Mouse (Mus musculus) CH12.LX (cell line): ENCODE results near the gene Gm2a. TPM values are rescaled to one million over a fixed set of nuclear protein-coding genes. Genes with fewer than 3 reads are reported as not detected.

Experiments
- DNase-seq: peaks from one replicate; pipeline ENCODE4 v3.0.0-alpha.2; 2013; ENCODE audit errors: extremely low read depth
- H3K27ac ChIP-seq: 2 replicates; pipeline ENCODE4 v1.5.1; 2012; ENCODE audit warnings: low read depth, mild to moderate bottlenecking, control low read depth, moderate library complexity; ENCODE audit not compliant: insufficient read depth
- H3K27me3 ChIP-seq: replicated peaks from 2 replicates; pipeline ENCODE3; 2012; ENCODE audit warnings: inconsistent platforms
- H3K36me3 ChIP-seq, 2 experiments: replicated peaks in 1 of 2; 2 replicates each; pipeline versions ENCODE3 to v1.6.1; 2012; ENCODE audit warnings: inconsistent platforms in 1 of 2, low read length in 1 of 2, mild to moderate bottlenecking in 1 of 2, mixed read lengths in 1 of 2, moderate library complexity in 1 of 2; ENCODE audit not compliant: control insufficient read depth in 1 of 2, insufficient read depth in 1 of 2
- H3K4me1 ChIP-seq, 2 experiments: 2 replicates each; pipeline ENCODE4 v1.6.1; 2012; ENCODE audit warnings: inconsistent platforms in 1 of 2, moderate library complexity in 1 of 2; ENCODE audit not compliant: insufficient read depth in 2 of 2, control insufficient read depth in 1 of 2
- H3K4me2 ChIP-seq: 2 replicates; pipeline ENCODE4 v1.6.1; 2012; ENCODE audit warnings: low read depth, mild to moderate bottlenecking, control low read depth; ENCODE audit not compliant: poor library complexity, insufficient read depth, severe bottlenecking
- H3K4me3 ChIP-seq, 3 experiments: fragments of 150-350 bp in 1 of 3; sonication (generic) in 1 of 3; replicated peaks in 1 of 3; 2 replicates each; pipeline versions ENCODE3 to v1.5.1; 2011 to 2012; ENCODE audit warnings: low read depth in 2 of 3, low read length in 2 of 3, mild to moderate bottlenecking in 2 of 3, moderate library complexity in 2 of 3, control low read depth in 1 of 3, improper control_type of control experiment in 1 of 3, inconsistent platforms in 1 of 3, mixed read lengths in 1 of 3; ENCODE audit not compliant: poor library complexity in 1 of 3
- H3K79me2 ChIP-seq: replicated peaks from 2 replicates; pipeline ENCODE4 v1.6.1; 2012; ENCODE audit warnings: mild to moderate bottlenecking, moderate library complexity; ENCODE audit not compliant: control insufficient read depth, poor library complexity, insufficient read depth, severe bottlenecking; ENCODE audit errors: extremely low read depth
- H3K9ac ChIP-seq: 2 replicates; pipeline ENCODE4 v1.6.1; 2012; ENCODE audit warnings: low read depth, mild to moderate bottlenecking, control low read depth, moderate library complexity; ENCODE audit not compliant: insufficient read depth
- H3K9me3 ChIP-seq: replicated peaks from 2 replicates; pipeline ENCODE3; 2012; ENCODE audit warnings: low read length, inconsistent platforms, mixed read lengths
- BHLHE40 ChIP-seq: IDR thresholded peaks from 2 replicates; pipeline ENCODE4 v1.6.1; 2011; ENCODE audit warnings: mild to moderate bottlenecking, low read depth, low read length, improper control_type of control experiment
- CHD1 ChIP-seq: IDR thresholded peaks from 2 replicates; pipeline ENCODE4 v1.6.1; 2012; ENCODE audit warnings: low read depth, low read length, improper control_type of control experiment, inconsistent platforms
- CHD2 ChIP-seq: IDR thresholded peaks from 2 replicates; pipeline ENCODE4 v1.6.1; 2011; ENCODE audit warnings: low read length, improper control_type of control experiment
- E2F4 ChIP-seq: IDR thresholded peaks from 2 replicates; pipeline ENCODE4 v1.6.1; 2011; ENCODE audit warnings: low read depth, low read length, improper control_type of control experiment; ENCODE audit not compliant: insufficient replicate concordance
- ELF1 ChIP-seq: IDR thresholded peaks from 2 replicates; pipeline ENCODE4 v1.6.1; 2014; ENCODE audit warnings: low read depth, mild to moderate bottlenecking, inconsistent platforms, low read length, improper control_type of control experiment
- EP300 ChIP-seq: IDR thresholded peaks from 2 replicates; pipeline ENCODE4 v1.6.1; 2011; ENCODE audit warnings: low read length, improper control_type of control experiment
- ETS1 ChIP-seq: conservative IDR thresholded peaks from 2 replicates; pipeline ENCODE4 v1.6.1; 2012; ENCODE audit warnings: low read depth, mild to moderate bottlenecking, inconsistent platforms, low read length, improper control_type of control experiment, moderate library complexity
- IRF4 ChIP-seq: IDR thresholded peaks from 2 replicates; pipeline ENCODE4 v1.6.1; 2014; ENCODE audit warnings: low read depth, mild to moderate bottlenecking, inconsistent platforms, low read length, improper control_type of control experiment
- JUN ChIP-seq: IDR thresholded peaks from 2 replicates; pipeline ENCODE4 v1.6.1; 2011; ENCODE audit warnings: low read depth, mild to moderate bottlenecking, low read length, improper control_type of control experiment, moderate library complexity; ENCODE audit not compliant: insufficient read depth
- JUND ChIP-seq: conservative IDR thresholded peaks from 2 replicates; pipeline ENCODE4 v1.6.1; 2011; ENCODE audit warnings: low read depth, low read length, improper control_type of control experiment
- KAT2A ChIP-seq: IDR thresholded peaks from 2 replicates; pipeline ENCODE4 v1.6.1; 2012; ENCODE audit warnings: low read length, improper control_type of control experiment, inconsistent platforms; ENCODE audit not compliant: insufficient replicate concordance
- MAFK ChIP-seq: IDR thresholded peaks from 2 replicates; pipeline ENCODE4 v1.6.1; 2011; ENCODE audit warnings: low read length, improper control_type of control experiment; ENCODE audit not compliant: insufficient replicate concordance
- MAX ChIP-seq: IDR thresholded peaks from 2 replicates; pipeline ENCODE4 v1.6.1; 2011; ENCODE audit warnings: low read length, improper control_type of control experiment
- MAZ ChIP-seq: IDR thresholded peaks from 2 replicates; pipeline ENCODE4 v1.6.1; 2012; ENCODE audit warnings: low read depth, mild to moderate bottlenecking, inconsistent platforms, low read length, improper control_type of control experiment, moderate library complexity
- MXI1 ChIP-seq: IDR thresholded peaks from 2 replicates; pipeline ENCODE4 v1.6.1; 2011; ENCODE audit warnings: mild to moderate bottlenecking, low read depth, low read length, improper control_type of control experiment
- MYC ChIP-seq: IDR thresholded peaks from 2 replicates; pipeline ENCODE4 v1.6.1; 2011; ENCODE audit warnings: low read depth, mild to moderate bottlenecking, improper control_type of control experiment, low read length
- NELFE ChIP-seq: IDR thresholded peaks from 2 replicates; pipeline ENCODE4 v1.6.1; 2011; ENCODE audit warnings: low read depth, low read length, improper control_type of control experiment
- POLR2A ChIP-seq: IDR thresholded peaks from 2 replicates; pipeline ENCODE4 v1.6.1; 2011; ENCODE audit warnings: low read depth, mild to moderate bottlenecking, improper control_type of control experiment, low read length
- POLR2AphosphoS2 ChIP-seq: IDR thresholded peaks from 2 replicates; pipeline ENCODE4 v1.6.1; 2011; ENCODE audit warnings: low read depth, low read length, improper control_type of control experiment
- RAD21 ChIP-seq: IDR thresholded peaks from 2 replicates; pipeline ENCODE4 v1.6.1; 2011; ENCODE audit warnings: low read depth, mild to moderate bottlenecking, low read length, improper control_type of control experiment, moderate library complexity
- RCOR1 ChIP-seq: conservative IDR thresholded peaks from 2 replicates; pipeline ENCODE4 v1.6.1; 2012; ENCODE audit warnings: low read depth, mild to moderate bottlenecking, inconsistent platforms, low read length, improper control_type of control experiment
- SIN3A ChIP-seq: IDR thresholded peaks from 2 replicates; pipeline ENCODE4 v1.6.1; 2012; ENCODE audit warnings: low read length, improper control_type of control experiment, inconsistent platforms
- SMC3 ChIP-seq: IDR thresholded peaks from 2 replicates; pipeline ENCODE4 v1.6.1; 2011; ENCODE audit warnings: low read depth, low read length, improper control_type of control experiment
- TBP ChIP-seq: conservative IDR thresholded peaks from 2 replicates; pipeline ENCODE4 v1.6.1; 2011; ENCODE audit warnings: low read depth, low read length, improper control_type of control experiment
- TCF12 ChIP-seq: IDR thresholded peaks from 2 replicates; pipeline ENCODE4 v1.6.1; 2014; ENCODE audit warnings: low read depth, mild to moderate bottlenecking, inconsistent platforms, low read length, improper control_type of control experiment
- USF1 ChIP-seq: IDR thresholded peaks from 2 replicates; pipeline ENCODE4 v1.6.1; 2014; ENCODE audit warnings: low read depth, mild to moderate bottlenecking, inconsistent platforms, low read length, improper control_type of control experiment
- dilution Hi-C: fragments of 300-500 bp; cut with MboI; formaldehyde crosslinking; loops from 2 replicates; pipeline ENCODE4 v1.14.3; 2020; ENCODE audit warnings: low sequenced_read_pairs; ENCODE audit not compliant: extremely low pct_unique_long_range_greater_than_20kb, extremely low pct_ligation_motif_present
- in situ Hi-C: fragments of 300-500 bp; cut with MboI; formaldehyde crosslinking; loops from 3 replicates; pipeline ENCODE4 v1.14.3; 2019; ENCODE audit warnings: low sequenced_read_pairs, low pct_ligation_motif_present, low pct_unique_long_range_greater_than_20kb, mixed read lengths
- polyA plus RNA-seq: library from polyadenylated mRNA; unstranded; fragments of >175 nt; gene quantifications from 2 replicates; pipeline ENCODE4 v1.2.1, GENCODE M21; 2012; ENCODE audit warnings: low read depth; ENCODE audit not compliant: insufficient read length
- total RNA-seq, 2 experiments: library from RNA; depleted of rRNA; stranded (reverse); fragments of 300-350 nt in 1 of 2; fragments of >200 nt in 1 of 2; gene quantifications; 2 replicates each; pipeline ENCODE4 v1.2.3; 2012 to 2014

The Gm2a gene
- total and polyA plus RNA-seq, 3 experiments: 10.0 to 26.5 (median 25.6) TPM

DNA sequence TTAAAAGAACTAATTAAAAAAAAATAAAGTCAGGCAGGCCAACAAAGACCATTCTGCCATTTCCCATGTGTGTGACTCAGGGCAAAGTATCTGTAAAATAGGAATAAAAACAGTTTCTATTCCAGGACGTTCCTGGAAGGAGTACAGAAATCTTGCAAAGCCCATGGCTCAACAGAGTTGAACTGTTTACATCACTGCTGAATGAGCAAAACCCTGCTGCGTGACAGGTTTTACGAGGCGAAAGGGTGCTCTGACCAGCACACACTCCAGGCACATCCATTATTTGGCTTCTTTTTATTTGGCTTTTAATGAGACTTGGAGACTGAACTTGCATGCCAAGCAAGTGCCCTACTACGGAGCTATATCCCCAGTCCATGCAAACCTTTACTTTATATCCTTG lies 46.1 kb downstream of the Gm2a start:
- peaks cover 0 to 2% of the 10 kb centered on the region in 2 experiments for H3K36me3 ChIP-seq
- in situ Hi-C loops: no loop called here
- TF ChIP-seq TBP (no peak), RAD21 (no peak), KAT2A (no peak), NELFE (no peak), EP300 (no peak), SMC3 (no peak), MAZ (no peak), MYC (no peak), POLR2AphosphoS2 (no peak), CHD1 (no peak), E2F4 (no peak), JUN (no peak), IRF4 (no peak), USF1 (no peak)
- no peak overlapping the region for H3K4me2 ChIP-seq
- H3K79me2 ChIP-seq: no peaks in the 10 kb centered on the region
- no peak for DNase-seq
- no peak overlapping the region for H3K4me3 ChIP-seq
- no peaks in the 10 kb centered on the region for H3K27me3 ChIP-seq
- no peak overlapping the region for H3K27ac ChIP-seq
- H3K4me1 ChIP-seq: peaks cover 12 to 33% of the 10 kb centered on the region in 2 experiments
- H3K9ac ChIP-seq: no peak overlapping the region
- dilution Hi-C loops: no loop called here
- peaks cover 10% of the 10 kb centered on the region for H3K9me3 ChIP-seq

DNA sequence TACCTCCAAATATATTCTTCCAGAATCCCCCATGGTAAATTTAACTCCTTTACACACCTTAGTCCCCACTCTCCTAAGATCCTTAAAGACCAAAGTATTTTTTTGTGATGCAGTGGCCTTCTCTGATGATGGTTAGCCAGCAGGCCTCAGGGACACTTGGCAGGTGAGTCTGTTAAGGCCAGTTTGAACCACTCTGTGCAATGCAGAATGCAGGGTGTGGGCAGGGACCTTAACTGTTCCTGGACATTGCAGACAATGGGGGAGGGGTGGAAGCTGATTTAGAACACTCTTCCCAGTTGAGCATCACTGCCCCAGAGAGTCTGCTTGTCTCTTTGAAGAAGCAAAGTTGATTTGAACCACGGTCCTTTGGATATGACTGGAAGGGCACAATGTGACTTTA lies 48.9 kb downstream of the Gm2a start:
- H3K9me3 ChIP-seq: peaks cover 10% of the 10 kb centered on the region
- no peaks in the 10 kb centered on the region for H3K27me3 ChIP-seq
- no peaks in the 10 kb centered on the region for H3K79me2 ChIP-seq
- TF ChIP-seq ELF1 (no peak), CHD2 (peak; percentile 8; the same call in 1 of the 2 replicates)
- H3K4me2 ChIP-seq: no peak overlapping the region
- dilution Hi-C loops: no loop called here
- no peak overlapping the region for H3K27ac ChIP-seq
- in situ Hi-C loops: loop anchor here (5.0 kb wide), 1 partner anchor 55 kb away; no protein-coding TSS in a partner anchor
- no peak overlapping the region for H3K9ac ChIP-seq
- no peak for DNase-seq
- H3K4me3 ChIP-seq: no peak overlapping the region
- no peaks in the 10 kb centered on the region for H3K36me3 ChIP-seq
- H3K4me1 ChIP-seq: peaks cover 14 to 34% of the 10 kb centered on the region in 2 experiments

DNA sequence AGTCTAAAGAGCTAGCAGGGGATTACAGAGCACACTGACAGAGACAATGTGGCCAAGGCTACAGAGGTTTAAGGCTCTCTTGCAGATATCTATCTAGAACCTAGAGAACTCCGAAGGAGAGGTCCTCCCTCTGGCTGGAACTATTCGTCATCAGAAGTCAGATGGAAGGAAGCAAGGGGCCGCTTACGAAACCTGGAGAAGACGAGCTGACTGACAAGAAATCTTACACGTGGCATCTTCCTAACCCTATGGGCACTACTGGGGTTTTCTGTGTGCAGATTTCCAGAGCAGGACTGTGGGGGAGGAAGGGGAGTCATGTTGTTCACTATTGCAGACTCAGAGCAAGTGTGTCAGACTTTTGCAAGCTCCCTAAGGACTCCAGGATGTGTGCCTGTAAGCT lies 49.5 kb downstream of the Gm2a start:
- in situ Hi-C loops: loop anchor here (5.0 kb wide), 1 partner anchor 55 kb away; no protein-coding TSS in a partner anchor
- Histone ChIP-seq H3K4me1 (peaks cover 14 to 32% of the 10 kb centered on the region in 2 experiments), H3K9me3 (peaks cover 10% of the 10 kb centered on the region), H3K9ac (no peak overlapping the region), H3K79me2 (no peaks in the 10 kb centered on the region), H3K36me3 (no peaks in the 10 kb centered on the region), H3K27ac (peak overlapping the region; percentile 15), H3K4me3 (no peak overlapping the region), H3K4me2 (no peak overlapping the region), H3K27me3 (no peaks in the 10 kb centered on the region)
- dilution Hi-C loops: no loop called here
- 0 out of 2 replicates have a peak, but pooled peaks have one; percentile 16 for TF ChIP-seq RCOR1
- TF ChIP-seq ELF1: peak; percentile 11; the same call in 1 of the 2 replicates
- no peak for TF ChIP-seq E2F4
- peak; percentile 61 for TF ChIP-seq MAX
- peak; percentile 61 for TF ChIP-seq ETS1
- TF ChIP-seq TCF12: no peak
- 0 out of 2 replicates have a peak, but pooled peaks have one; percentile 32 for TF ChIP-seq JUND
- peak; percentile 64 for TF ChIP-seq EP300
- peak; percentile 72; the same call in 1 of the 2 replicates for TF ChIP-seq IRF4
- TF ChIP-seq BHLHE40: 0 out of 2 replicates have a peak, but pooled peaks have one; percentile 5
- TF ChIP-seq POLR2A: no peak
- no peak for TF ChIP-seq NELFE
- TF ChIP-seq SIN3A: peak; percentile 57; the same call in 1 of the 2 replicates
- 0 out of 2 replicates have a peak, but pooled peaks have one; percentile 22 for TF ChIP-seq MAFK
- peak; percentile 39; the same call in 1 of the 2 replicates for TF ChIP-seq CHD2
- peak; percentile 54; the same call in 1 of the 2 replicates for TF ChIP-seq MXI1
- peak; percentile 78 for TF ChIP-seq MYC
- DNase-seq: peak; percentile 44
